Mouse (Mus musculus) granulocyte monocyte progenitor cell, adult 5-6 weeks (primary cell): Measurements from ENCODE around the gene Gm3045. TPM values are rescaled to one million over a fixed set of nuclear protein-coding genes. Genes with fewer than 3 reads are reported as not detected.
A peak's percentile ranks its signal among the peaks of the same experiment; 100 is the strongest.

Source experiments
- ATAC-seq: replicated peaks from 2 replicates; pipeline ENCODE4 v1.8.0; 2016; ENCODE audit warnings: mild to moderate bottlenecking, moderate TSS enrichment, inconsistent platforms; ENCODE audit not compliant: poor library complexity, severe bottlenecking
- total RNA-seq, 2 experiments: library from RNA; stranded (forward) in 1 of 2; stranded (reverse) in 1 of 2; fragments of 200-712, 200-1000 nt in 1 of 2; fragments of >200 nt in 1 of 2; fragmentation: Nextera tagmentation in 1 of 2; gene quantifications; 2 replicates each; pipeline ENCODE4 v1.2.3; 2014 to 2017

The Gm3045 gene
- total RNA-seq (2014; fragmentation: Nextera tagmentation), result not detected in 2 replicates
- total RNA-seq (2017), result not detected in 2 replicates

GRCm38 (mm10) chr13:56426365-56426764 lies at the start of gene Gm3045:
Gm3045 (plus strand) TSS chr13:56426594.
- ATAC-seq, result no peak

- no peak for ATAC-seq
Observed at GRCm38 (mm10) chr13:56380855-56381685, 45.3 kb upstream of the Gm3045 start.

GRCm38 (mm10) chr13:56383406-56383805 lies 43.0 kb upstream of the Gm3045 start:
- no peak for ATAC-seq

GRCm38 (mm10) chr13:56386411-56386810 lies 40.0 kb upstream of the Gm3045 start:
- ATAC-seq, result no peak

GRCm38 (mm10) chr13:56387374-56387773 lies 39.0 kb upstream of the Gm3045 start:
- ATAC-seq, result no peak

GRCm38 (mm10) chr13:56388042-56388441 lies 38.4 kb upstream of the Gm3045 start:
- no peak for ATAC-seq

- ATAC-seq, result no peak
Observed at GRCm38 (mm10) chr13:56397572-56397971, 28.8 kb upstream of the Gm3045 start.

- ATAC-seq, result no peak
Observed at GRCm38 (mm10) chr13:56401186-56401585, 25.2 kb upstream of the Gm3045 start.

- ATAC-seq, result no peak
Observed at GRCm38 (mm10) chr13:56403381-56404086, 22.9 kb upstream of the Gm3045 start.

GRCm38 (mm10) chr13:56404511-56405140 lies 21.8 kb upstream of the Gm3045 start:
- no peak for ATAC-seq

- ATAC-seq, result no peak
Observed at GRCm38 (mm10) chr13:56412286-56412873, 14.0 kb upstream of the Gm3045 start.

GRCm38 (mm10) chr13:56418685-56419483 lies 7.5 kb upstream of the Gm3045 start:
- ATAC-seq, result no peak

GRCm38 (mm10) chr13:56419538-56419937 lies 6.9 kb upstream of the Gm3045 start:
- ATAC-seq, result no peak

GRCm38 (mm10) chr13:56422072-56422723 lies 4.2 kb upstream of the Gm3045 start:
- ATAC-seq, result peak; percentile 46; the same call in 1 of the 2 replicates

- ATAC-seq, result no peak
Observed at GRCm38 (mm10) chr13:56425931-56426330, 463 bp upstream of the Gm3045 start.

GRCm38 (mm10) chr13:56428724-56429500 lies 2.5 kb downstream of the Gm3045 start:
- peak; percentile 81 for ATAC-seq

- no peak for ATAC-seq
Observed at GRCm38 (mm10) chr13:56432496-56432895, 6.1 kb downstream of the Gm3045 start.

- peak; percentile 56; the same call in 1 of the 2 replicates for ATAC-seq
Observed at GRCm38 (mm10) chr13:56433466-56433865, 7.1 kb downstream of the Gm3045 start.
